Mouse (Mus musculus): ENCODE measurements around the gene Gm3448.

Gene Gm3448

GRCm38 (mm10) chr17:14960951-14961556 is 80.3 kb downstream of the Gm3448 start, which contains the start of gene Phf10:
Gene Phf10, minus strand, starts transcription at chr17:14961273.
- in situ Hi-C loops (cut with MboI, MseI) = loop anchor here in 1 of 2 experiments (25.0 kb wide), 1 partner anchor 751 kb away; the partner anchor contains the start of gene Chd1

DNA sequence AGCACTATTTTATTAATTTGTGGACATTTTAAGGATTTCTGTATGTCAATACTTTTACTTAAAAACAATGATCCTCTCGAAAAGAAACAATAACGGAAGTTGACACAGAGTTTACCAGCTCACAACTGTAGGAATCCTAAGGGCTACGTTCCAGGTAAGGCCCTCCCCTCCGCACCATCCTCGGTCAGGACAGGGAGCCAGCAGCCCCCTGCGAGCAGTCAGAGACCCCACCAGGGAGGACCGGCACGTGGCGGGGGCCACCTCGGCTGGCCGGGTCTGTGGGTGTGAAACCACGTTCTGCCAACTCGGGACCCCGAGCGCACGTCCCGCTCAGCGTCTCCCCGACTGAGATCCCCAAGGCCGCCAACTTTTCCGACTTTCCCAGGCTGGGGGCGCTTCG is 80.8 kb downstream of the Gm3448 start:
- in situ Hi-C loops (cut with MboI, MseI) = loop anchor here in 1 of 2 experiments (25.0 kb wide), 1 partner anchor 752 kb away; the partner anchor contains the start of gene Chd1

- in situ Hi-C loops (cut with MboI, MseI) = loop anchor here in 1 of 2 experiments (5.0 to 25.0 kb wide), 3 partner anchors 32 to 1995 kb away; partner anchors contain the start of genes Acat2 and Chd1
These were observed 81.4 kb downstream of the Gm3448 start for GRCm38 (mm10) chr17:14959979-14960378.

GRCm38 (mm10) chr17:14958686-14959327 is 82.5 kb downstream of the Gm3448 start:
- in situ Hi-C loops (cut with MboI, MseI) = loop anchor here in 1 of 2 experiments (5.0 to 25.0 kb wide), 3 partner anchors 33 to 1994 kb away; partner anchors contain the start of genes Acat2 and Chd1

DNA sequence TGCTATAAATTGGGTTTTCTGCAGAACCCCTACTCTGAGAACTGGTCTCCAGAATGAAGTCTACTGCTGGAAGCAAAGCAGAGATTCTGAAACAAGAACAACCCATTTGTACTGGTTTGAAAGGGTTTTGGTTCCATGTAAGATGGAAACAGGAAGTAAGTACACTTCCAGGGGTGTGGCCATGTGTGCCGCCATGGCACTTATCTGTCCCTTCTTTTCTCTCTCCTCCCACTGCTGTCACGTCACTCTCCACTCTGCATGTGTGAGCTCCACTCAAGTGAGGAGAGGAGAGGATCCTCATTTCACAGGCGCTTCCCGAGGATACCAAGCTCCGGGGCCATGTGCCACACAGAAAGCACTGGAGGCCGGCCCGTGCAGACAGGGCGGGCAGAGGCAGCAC is 87.9 kb downstream of the Gm3448 start:
- in situ Hi-C loops (cut with MboI, MseI) = loop anchor here in 1 of 2 experiments (5.0 to 25.0 kb wide), 3 partner anchors 74 to 1989 kb away; partner anchors contain the start of genes Acat2 and Chd1

DNA sequence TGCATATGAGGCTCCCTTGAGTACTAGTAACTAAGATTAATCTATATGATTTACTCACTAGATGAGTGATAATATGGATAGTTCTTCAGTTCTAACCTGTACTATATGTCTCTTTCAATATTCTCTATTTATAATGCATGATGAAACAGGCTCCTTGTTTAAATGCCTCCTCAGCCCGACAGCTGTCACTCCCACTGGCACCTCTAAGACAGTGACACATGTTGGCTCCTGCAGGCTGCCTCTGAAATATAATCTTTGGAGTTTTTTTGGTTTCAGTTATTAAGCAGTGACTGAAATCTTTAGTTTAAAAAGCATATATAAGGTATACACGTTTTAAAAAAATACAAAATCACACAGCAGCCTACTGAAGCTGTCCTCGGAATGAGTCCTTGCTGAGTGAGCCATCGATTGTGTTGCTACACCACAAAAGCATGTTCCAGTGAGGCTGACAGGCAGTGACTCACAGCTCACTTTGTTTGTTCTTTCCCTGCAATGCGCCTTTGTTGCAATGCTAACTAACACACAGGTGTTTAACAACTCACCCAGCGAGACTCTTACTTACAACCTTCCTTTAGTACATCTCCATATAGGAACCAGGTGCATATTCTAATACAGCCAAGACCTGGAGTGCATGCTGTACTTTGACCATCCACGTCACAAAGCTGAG is 92.0 kb downstream of the Gm3448 start:
- in situ Hi-C loops (cut with MboI, MseI) = loop anchor here (10.0 to 25.0 kb wide), 2 partner anchors 46 to 1262 kb away; no protein-coding TSS in a partner anchor
